Mouse (Mus musculus) testis, adult 2 months (tissue): ENCODE results near the gene Dpy19l3. TPM values are rescaled to one million over a fixed set of nuclear protein-coding genes. Genes with fewer than 3 reads are reported as not detected.
A peak's percentile ranks its signal among the peaks of the same experiment; 100 is the strongest.

Source experiments
- H3K27ac ChIP-seq: fragments of 200-500 bp; 2 replicates; pipeline ENCODE4 v1.5.1; 2012; ENCODE audit warnings: low read depth, low read length; ENCODE audit not compliant: control insufficient read depth, insufficient read depth
- H3K27me3 ChIP-seq: fragments of 200-500 bp; 2 replicates; pipeline ENCODE4 v1.6.1; 2012; ENCODE audit warnings: mild to moderate bottlenecking, low read length, moderate library complexity; ENCODE audit not compliant: control insufficient read depth, insufficient read depth
- H3K36me3 ChIP-seq: fragments of 200-500 bp; 2 replicates; pipeline ENCODE4 v1.6.1; 2012; ENCODE audit warnings: mild to moderate bottlenecking, low read length; ENCODE audit not compliant: control insufficient read depth, insufficient read depth
- H3K4me1 ChIP-seq: fragments of 200-500 bp; 2 replicates; pipeline ENCODE4 v1.6.1; 2012; ENCODE audit warnings: low read length; ENCODE audit not compliant: control insufficient read depth, insufficient read depth
- H3K4me3 ChIP-seq: fragments of 200-500 bp; 2 replicates; pipeline ENCODE4 v1.5.1; 2012; ENCODE audit warnings: low read depth, mild to moderate bottlenecking, low read length, moderate library complexity, mixed read lengths; ENCODE audit not compliant: control insufficient read depth
- CTCF ChIP-seq: fragments of 200-500 bp; IDR thresholded peaks from 2 replicates; pipeline ENCODE4 v1.5.1; 2012; ENCODE audit warnings: low read depth, mild to moderate bottlenecking, inconsistent platforms, low read length, moderate library complexity; ENCODE audit not compliant: control insufficient read depth, insufficient read depth, insufficient replicate concordance
- POLR2A ChIP-seq: fragments of 200-500 bp; IDR thresholded peaks from 2 replicates; pipeline ENCODE4 v1.6.1; 2012; ENCODE audit warnings: low read depth, mild to moderate bottlenecking, inconsistent platforms, low read length, moderate library complexity; ENCODE audit not compliant: control insufficient read depth
- polyA plus RNA-seq: library from polyadenylated mRNA; depleted of rRNA; stranded (reverse); fragments of >200 nt; gene quantifications from 2 replicates; pipeline ENCODE4 v1.2.3, GENCODE M21; 2012

Dpy19l3 gene
- polyA plus RNA-seq, 1 experiment: 4.8 TPM

GRCm38 (mm10) chr7:35733313-35734050 is 20.8 kb downstream of the Dpy19l3 start:
- no peaks in the 10 kb centered on the region for H3K36me3 ChIP-seq
- no peak overlapping the region for H3K27ac ChIP-seq
- H3K4me3 ChIP-seq: no peak overlapping the region
- no peaks in the 10 kb centered on the region for H3K27me3 ChIP-seq
- H3K4me1 ChIP-seq: peaks cover 2% of the 10 kb centered on the region; the same call in 1 of the 2 replicates
- TF ChIP-seq CTCF (no peak), POLR2A (no peak)

- Histone ChIP-seq H3K4me3 (no peak overlapping the region), H3K36me3 (no peaks in the 10 kb centered on the region), H3K27me3 (no peaks in the 10 kb centered on the region), H3K27ac (no peak overlapping the region), H3K4me1 (peaks cover 2% of the 10 kb centered on the region; the same call in 1 of the 2 replicates)
- TF ChIP-seq CTCF (no peak), POLR2A (no peak)
Measured at GRCm38 (mm10) chr7:35732585-35733059, 21.6 kb downstream of the Dpy19l3 start.

DNA sequence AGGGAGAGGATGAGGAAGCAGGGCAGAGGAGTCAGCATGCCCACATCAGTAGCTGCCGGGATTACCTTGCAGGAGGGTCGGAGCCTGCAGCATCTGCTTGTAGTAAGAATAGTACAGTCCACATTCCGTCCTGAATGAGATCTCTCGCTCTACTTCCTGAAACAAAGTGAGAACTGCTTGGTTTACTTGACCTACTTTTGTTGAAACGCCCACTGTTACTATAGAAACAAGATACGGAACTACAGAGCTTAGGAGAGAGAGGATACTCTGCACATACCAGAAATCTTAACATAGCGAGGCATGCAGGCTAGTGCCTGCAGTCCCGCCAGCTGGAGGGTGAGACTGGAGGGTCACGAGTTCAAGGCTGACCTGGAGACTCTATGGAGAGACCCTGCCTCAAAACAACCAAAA is 24.6 kb downstream of the Dpy19l3 start:
- TF ChIP-seq CTCF: no peak
- TF ChIP-seq POLR2A: no peak
- Histone ChIP-seq H3K4me1 (peaks cover 2% of the 10 kb centered on the region; the same call in 1 of the 2 replicates), H3K27me3 (no peaks in the 10 kb centered on the region), H3K27ac (no peak overlapping the region), H3K36me3 (no peaks in the 10 kb centered on the region), H3K4me3 (no peak overlapping the region)

- Histone ChIP-seq H3K4me3 (no peak overlapping the region), H3K4me1 (peaks cover 2% of the 10 kb centered on the region; the same call in 1 of the 2 replicates), H3K27ac (no peak overlapping the region), H3K27me3 (no peaks in the 10 kb centered on the region), H3K36me3 (no peaks in the 10 kb centered on the region)
- TF ChIP-seq POLR2A: no peak
- no peak for TF ChIP-seq CTCF
Measured at GRCm38 (mm10) chr7:35728376-35728775, 25.9 kb downstream of the Dpy19l3 start.

DNA sequence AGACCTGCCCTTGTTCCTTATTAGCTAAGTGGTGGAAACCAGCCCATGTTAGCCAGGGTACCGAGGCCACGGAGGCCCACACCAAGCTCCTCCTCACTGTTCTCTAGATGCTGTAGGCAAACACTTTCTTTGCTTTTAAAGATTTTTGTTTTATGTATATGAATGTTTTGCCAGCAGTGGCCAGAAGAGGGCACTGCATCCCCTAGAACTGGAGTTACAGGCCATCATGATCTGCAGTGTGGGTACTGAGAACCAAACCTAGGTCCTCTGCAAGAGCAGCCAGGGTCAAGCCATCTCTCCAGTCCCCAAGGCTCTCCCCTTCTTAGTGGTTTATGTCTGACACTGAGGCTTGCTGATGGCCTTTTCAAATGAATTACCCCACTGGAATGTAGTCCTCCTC is 31.2 kb downstream of the Dpy19l3 start:
- no peaks in the 10 kb centered on the region for H3K36me3 ChIP-seq
- H3K4me3 ChIP-seq: no peak overlapping the region
- TF ChIP-seq CTCF (no peak), POLR2A (no peak)
- H3K4me1 ChIP-seq: no peaks in the 10 kb centered on the region
- H3K27me3 ChIP-seq: no peaks in the 10 kb centered on the region
- H3K27ac ChIP-seq: no peak overlapping the region

DNA sequence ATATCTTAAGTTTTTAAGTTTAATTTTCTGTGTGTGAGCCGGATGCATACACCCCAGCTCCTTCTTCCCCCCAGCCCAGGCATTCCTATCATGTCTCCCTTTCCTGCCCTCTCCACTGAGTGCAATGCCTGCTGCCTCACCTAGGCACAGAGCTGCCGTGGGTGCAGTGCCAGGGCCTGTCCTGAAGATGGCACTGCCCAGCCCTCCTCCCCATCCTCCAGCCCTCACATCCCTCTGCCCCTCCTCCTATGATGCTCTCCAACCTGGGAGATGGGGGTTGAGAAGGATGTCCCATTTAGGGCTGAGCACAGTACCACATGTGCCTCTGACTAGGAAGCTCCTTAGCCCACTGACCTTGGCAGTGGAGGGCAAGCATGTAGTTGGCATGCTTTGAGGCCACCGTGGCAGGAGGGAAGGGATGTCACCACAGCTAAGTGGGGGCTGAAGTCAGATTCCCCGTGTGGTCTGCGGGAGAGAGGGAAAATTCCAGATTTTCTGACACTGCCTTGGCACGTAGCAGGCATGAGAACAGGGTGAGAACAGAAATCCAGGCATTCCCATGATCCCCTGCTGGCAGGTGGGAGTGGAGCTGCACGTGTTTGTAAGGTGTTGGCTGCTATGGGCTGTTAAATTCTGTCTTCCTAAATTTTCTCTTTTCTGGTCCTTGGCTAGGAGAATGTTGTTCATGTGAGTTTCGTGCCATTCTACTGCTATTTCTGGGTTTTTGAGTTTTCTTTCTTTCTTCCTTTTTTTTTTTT is 35.7 kb downstream of the Dpy19l3 start:
- H3K4me3 ChIP-seq: no peak overlapping the region
- H3K27ac ChIP-seq: no peak overlapping the region
- no peaks in the 10 kb centered on the region for H3K27me3 ChIP-seq
- no peaks in the 10 kb centered on the region for H3K36me3 ChIP-seq
- no peaks in the 10 kb centered on the region for H3K4me1 ChIP-seq
- 0 out of 2 replicates have a peak, but pooled peaks have one; percentile 23 for TF ChIP-seq POLR2A
- peak; percentile 52; the same call in 1 of the 2 replicates for TF ChIP-seq CTCF

DNA sequence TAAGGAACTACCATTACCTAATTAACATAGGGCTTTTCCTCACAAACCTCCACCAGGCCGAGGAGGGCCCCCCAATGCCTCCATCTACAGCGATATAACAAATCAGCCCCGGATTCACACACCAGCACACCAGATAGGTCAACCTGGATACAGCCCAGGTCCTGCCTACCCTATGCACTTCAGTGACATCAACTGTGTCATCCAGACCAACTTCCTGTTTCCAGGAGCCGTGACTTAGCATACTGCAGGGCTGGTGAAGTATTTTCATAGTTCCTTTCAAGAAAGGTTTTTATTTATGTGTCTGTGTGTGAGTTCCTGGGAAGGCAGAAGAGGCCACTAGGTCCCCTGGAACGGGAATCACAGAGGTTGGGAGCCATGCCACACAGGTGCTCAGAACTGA is 43.9 kb downstream of the Dpy19l3 start:
- Histone ChIP-seq H3K27ac (no peak overlapping the region), H3K27me3 (no peaks in the 10 kb centered on the region), H3K36me3 (no peaks in the 10 kb centered on the region), H3K4me3 (no peak overlapping the region), H3K4me1 (no peaks in the 10 kb centered on the region)
- TF ChIP-seq POLR2A: no peak
- no peak for TF ChIP-seq CTCF
